Mouse (Mus musculus): ENCODE results near the gene Il17c. TPM values are rescaled to one million over a fixed set of nuclear protein-coding genes. Genes with fewer than 3 reads are reported as not detected.

The Il17c gene
- total RNA-seq, 2 experiments from 2014 or later: not detected

DNA sequence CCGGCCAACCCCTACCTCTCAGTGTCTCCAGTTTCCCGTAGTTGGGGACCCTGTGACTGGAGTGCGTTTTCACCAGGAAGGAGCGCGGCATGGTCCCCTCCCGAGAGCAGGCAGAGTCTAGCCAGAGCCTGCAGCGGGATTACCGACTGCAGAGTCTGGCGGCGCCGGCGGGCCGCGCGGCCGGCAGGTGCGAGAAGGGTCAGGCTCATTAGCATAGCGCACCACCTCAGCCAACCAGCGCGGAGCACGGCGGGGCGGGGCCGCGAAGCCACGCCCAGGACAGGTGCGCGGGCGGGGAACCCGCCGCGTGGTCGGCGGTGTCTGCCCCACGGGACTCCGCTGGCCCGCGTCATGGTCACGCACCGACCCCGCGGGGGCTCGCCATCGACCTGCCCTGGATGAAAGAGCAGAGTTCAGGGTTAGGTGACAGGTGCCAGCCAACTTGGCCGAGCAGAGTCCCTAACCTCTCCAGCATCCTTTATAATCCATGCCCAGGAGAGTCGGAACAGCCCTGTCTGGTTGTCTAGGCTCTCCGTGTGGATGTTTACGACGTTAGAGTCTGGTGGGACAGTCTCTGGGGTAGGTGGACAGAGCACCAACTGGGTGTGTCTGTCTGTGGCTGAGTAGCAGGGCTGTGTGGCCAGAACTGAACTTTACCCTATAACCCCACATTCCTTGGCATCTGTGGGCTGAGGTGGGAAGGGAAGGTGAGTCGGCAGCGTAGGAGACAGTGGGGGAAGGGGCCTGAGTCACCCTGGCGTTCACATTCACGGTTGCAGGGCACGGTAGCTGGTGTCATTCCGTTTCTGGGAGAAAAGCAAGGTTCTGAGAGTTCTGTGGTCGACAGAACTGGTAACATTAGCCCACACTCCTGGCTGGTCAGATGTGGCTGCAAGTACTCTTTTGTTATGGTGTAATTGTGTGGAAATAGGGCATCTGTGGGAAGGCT is 39.0 kb downstream of the Il17c start, which contains the start of gene Snai3:
Gene Snai3, minus strand, starts transcription at position 210 of the 949 bp plus-strand sequence.
- DNase-seq: peak; percentile 78

GRCm38 (mm10) chr8:122461473-122462148 is 39.8 kb downstream of the Il17c start:
- DNase-seq: no peak

DNA sequence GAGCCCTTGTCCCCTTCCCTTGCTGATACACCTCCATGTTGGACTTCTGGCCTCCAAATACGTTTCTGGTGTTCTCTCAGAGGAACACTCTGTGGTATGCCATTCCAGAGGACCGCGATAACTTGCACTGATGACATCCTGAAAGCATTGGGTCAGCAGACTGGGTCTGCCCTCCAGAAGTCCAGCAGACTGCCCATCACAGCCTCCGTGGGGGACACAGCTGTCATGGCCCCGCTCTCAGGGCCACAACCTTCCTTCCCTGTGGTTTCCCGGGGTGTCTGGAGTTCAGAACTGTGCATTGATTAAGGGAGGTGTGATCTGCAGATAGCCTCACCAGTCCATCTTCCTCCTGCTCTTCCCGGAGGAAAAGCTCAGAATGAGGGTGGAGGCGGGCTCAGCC is 40.7 kb downstream of the Il17c start:
- no peak for DNase-seq

GRCm38 (mm10) chr8:122463651-122464640 is 42.1 kb downstream of the Il17c start:
- DNase-seq: no peak

GRCm38 (mm10) chr8:122464985-122465384 is 43.2 kb downstream of the Il17c start:
- DNase-seq: no peak

GRCm38 (mm10) chr8:122467816-122468215 is 46.0 kb downstream of the Il17c start:
- DNase-seq: no peak

DNA sequence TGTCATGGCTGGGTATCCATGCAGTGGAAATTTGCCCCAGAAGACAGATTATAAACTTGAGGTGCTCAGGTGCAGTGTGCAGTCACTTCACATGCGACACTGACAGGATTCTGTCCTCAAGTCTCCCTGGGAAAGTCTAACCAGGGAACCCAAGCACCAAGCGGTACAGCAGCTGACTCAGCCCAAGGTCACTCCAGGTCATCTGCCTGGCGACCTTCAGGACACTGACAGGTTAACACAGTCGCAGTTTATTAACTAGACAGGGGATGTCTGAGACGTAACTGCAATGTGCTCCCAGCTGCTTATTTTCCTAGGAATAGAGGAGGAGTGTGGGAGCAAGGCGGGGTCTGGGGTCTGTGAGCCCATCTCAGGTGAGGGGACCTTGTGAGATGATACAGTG is 47.6 kb downstream of the Il17c start:
- no peak for DNase-seq

DNA sequence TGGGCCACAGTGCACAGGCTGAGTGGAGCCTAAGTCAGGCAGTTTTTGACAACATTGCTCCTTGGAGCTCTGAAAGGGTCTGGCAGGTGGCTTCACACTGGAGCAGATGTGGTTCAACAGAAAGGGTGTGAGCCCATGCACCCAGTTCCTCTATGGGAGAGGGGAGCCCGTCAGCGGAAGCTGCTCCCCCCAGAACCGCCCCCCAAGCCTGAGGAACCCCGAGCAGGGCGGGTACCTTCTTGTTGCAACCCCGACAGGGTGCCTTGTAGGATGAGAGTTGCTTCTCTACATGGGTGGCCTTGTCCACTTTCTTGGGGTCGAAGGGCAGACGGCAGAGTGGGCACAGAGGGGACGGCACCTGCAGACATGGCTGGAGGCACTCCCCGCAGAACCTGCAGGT is 48.1 kb downstream of the Il17c start:
- DNase-seq: no peak

DNA sequence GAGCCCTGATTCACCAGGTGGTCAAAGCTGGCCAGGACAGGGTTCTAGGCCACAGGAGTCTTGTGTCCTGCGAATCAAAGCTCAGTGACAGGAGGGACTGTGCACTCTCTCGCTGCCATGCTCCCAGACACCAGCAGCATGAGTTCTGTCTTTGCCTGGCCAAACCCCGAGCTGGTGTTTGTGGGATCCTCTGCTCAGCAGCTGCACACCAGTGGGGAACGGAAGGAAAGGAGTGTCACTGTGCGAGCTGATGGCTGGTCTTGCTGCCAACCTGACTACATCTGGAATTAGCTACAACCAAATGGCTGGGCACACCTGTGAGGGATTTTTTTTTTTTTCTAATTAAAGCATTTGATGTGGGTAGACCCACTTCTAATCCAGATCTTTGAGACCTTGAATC is 48.9 kb downstream of the Il17c start:
- DNase-seq: no peak

Small RNA genes lying within 50 kb of the gene (microRNA-seq; reads per million reads assigned to microRNA genes)
- 0 reads per million in 2 experiments for gene Gm24366 (ENCODE audit: borderline replicate concordance in 2 of 2)

Other genes starting within 250 kb of the Il17c start
- 1 to 10 TPM; 8.5 to 8.8 TPM for gene Zfpm1, start 139.9 kb upstream of the Il17c start, total RNA-seq (2021)
- not detected for gene Trhr2, start 61.3 kb upstream of the Il17c start, total RNA-seq (2021)
- 10 to 100 TPM; 18.1 to 21.0 TPM for gene Zc3h18, start 45.4 kb upstream of the Il17c start, total RNA-seq (2021)
- gene Cyba, start 10.9 kb downstream of the Il17c start, total RNA-seq (2021): 1 to 10 TPM; 7.6 to 8.9 TPM
- 1 to 10 TPM; 4.2 to 5.2 TPM for gene Mvd, start 21.4 kb downstream of the Il17c start, total RNA-seq (2021)
- gene Snai3, start 38.7 kb downstream of the Il17c start, total RNA-seq (2021): 10 to 100 TPM in 1 of 2 experiments, 1 to 10 TPM in 1; 5.4 to 11.7 TPM
- gene Rnf166, start 54.0 kb downstream of the Il17c start, total RNA-seq (2021): 10 to 100 TPM; 24.7 to 30.7 TPM
- 1 to 10 TPM; 6.7 to 7.4 TPM for gene Ctu2, start 54.1 kb downstream of the Il17c start, total RNA-seq (2021)
- gene Piezo1, start 129.3 kb downstream of the Il17c start, total RNA-seq (2021): 10 to 100 TPM; 12.3 to 14.0 TPM
- gene Cdt1, start 146.0 kb downstream of the Il17c start, total RNA-seq (2021): 1 to 10 TPM in 1 of 2 experiments, under 1 TPM in 1; 0.82 to 1.1 TPM
- gene Aprt, start 154.9 kb downstream of the Il17c start, total RNA-seq (2021): 10 to 100 TPM; 35.7 to 36.9 TPM
- 1 to 10 TPM; 1.3 to 1.8 TPM for gene Galns, start 189.4 kb downstream of the Il17c start, total RNA-seq (2021)
- 10 to 100 TPM; 37.9 to 40.3 TPM for gene Trappc2l, start 189.6 kb downstream of the Il17c start, total RNA-seq (2021)
- gene Pabpn1l, start 200.7 kb downstream of the Il17c start, total RNA-seq (2021): not detected